Mouse (Mus musculus): ENCODE measurements at regions not wholly inside any gene's neighbourhood (a gene's known extent, or its start where the extent isn't known, plus 50 kb on each side); places are given as distances from the start of the nearest gene placed in this dataset.

DNA sequence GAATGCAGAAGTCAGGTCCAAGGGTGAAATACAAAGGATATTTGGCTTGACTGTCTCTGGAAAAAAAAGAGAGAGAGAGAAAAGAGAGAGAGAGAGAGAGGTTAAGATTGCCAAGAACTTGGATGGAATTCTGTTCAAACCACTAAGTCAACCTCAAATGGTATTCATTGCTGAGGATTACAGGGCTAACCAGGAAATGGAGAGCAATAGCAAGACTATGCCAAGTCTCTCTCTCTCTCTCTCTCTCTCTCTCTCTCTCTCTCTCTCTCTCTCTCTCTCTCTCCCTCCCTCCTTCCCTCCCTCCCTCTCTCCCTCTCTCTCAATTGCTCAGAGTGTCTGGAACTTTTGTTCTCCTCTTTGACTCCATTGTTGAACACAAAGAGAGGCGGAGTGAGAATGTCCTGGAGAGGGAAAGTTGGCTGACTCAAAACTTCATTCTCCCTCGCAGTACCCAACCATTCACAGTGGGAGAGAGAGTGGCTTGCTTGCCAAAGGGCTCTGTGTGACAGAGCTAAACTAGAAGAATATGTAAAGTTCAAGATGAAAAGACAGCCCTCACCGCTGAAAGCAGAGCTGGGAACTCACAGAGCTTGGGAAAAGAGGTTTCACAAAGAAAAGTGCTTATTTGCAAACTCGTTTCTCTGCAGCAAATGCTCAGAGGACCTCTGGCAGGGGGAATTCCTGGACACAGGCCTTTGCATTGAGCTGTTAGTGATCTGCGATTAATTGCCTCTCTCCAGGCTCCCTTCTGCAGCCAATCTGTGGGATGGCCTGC, 487.1 kb upstream of the Cdh11 start:
- no peak for DNase-seq

GRCm38 (mm10) chr8:103273476-103273875, 488.0 kb upstream of the Cdh11 start:
- DNase-seq, result no peak

DNA sequence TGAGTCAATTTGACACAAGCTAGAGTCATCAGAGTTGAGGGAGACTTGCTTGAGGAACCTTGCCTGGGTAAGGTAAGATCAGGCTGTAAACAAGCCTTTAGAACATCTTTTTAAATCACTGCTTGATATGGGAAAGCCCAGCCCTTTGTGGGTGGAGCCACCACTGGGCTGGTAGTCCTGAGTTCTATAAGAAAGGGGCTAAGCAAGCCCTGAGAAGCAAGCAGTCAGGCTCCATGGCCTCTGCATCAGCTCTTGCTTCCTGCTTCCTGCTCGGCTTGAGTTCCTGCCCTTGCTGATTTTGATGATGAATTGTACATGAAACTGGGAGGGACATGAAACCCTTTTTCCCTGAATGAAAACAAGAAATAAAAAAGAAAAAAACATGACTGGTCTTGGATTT, 496.4 kb upstream of the Cdh11 start:
- DNase-seq, result no peak

GRCm38 (mm10) chr8:103288561-103288974, 503.1 kb upstream of the Cdh11 start:
- no peak for DNase-seq

DNA sequence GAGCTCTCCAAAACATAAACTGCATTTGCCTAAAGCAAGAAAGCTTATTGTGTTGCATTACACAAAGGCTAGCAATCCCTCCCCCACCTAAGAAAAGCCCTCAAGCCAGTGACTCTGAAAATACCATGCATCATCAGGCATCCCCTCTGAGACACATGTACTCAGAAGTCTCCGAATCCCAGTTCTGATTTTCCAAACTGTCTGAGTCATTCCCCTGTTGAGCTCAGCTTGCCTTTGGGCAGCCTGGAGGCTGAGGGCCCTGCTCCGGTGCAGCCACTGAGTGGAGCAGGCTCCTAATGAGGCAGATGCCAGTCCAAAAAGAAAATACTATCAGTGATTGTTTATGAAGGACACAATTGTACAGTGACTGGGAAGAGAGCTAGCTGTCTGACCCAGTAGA, 507.5 kb upstream of the Cdh11 start:
- no peak for DNase-seq

DNA sequence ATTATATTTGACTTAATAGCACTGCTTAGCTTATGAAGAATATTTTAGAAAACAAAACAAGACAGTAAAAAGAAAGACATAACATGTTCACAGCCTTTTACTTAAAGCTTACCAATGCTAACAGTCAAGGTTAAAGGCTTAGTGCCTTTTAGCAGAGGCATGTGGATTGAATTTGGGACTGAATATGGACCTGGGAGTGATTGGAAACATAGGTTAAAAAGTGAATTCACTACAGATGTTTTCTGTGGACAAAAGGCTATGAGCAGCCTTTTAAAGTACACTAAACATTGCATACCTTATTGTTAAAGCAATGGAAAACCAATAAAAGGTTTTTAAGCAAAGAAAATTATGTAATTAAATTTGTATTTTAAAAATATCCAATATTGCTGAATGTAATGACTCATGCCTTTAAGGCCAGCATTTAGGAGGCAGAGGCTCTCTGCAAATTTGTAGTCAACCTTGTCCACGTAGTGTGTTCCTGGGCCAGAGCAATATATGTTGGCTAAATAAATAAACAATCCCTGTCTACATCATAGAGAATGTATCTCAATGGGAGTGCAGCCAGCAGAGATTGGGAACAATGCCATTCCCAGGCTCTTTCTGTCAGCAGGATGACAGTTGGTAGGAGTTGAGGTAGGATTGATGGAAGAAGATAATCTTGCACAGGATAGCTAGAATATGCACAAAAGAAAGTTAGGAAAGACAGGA, 521.2 kb upstream of the Cdh11 start:
- DNase-seq, result no peak

- no peak for DNase-seq
Measured at GRCm38 (mm10) chr8:103313576-103313975, 528.1 kb upstream of the Cdh11 start.

DNA sequence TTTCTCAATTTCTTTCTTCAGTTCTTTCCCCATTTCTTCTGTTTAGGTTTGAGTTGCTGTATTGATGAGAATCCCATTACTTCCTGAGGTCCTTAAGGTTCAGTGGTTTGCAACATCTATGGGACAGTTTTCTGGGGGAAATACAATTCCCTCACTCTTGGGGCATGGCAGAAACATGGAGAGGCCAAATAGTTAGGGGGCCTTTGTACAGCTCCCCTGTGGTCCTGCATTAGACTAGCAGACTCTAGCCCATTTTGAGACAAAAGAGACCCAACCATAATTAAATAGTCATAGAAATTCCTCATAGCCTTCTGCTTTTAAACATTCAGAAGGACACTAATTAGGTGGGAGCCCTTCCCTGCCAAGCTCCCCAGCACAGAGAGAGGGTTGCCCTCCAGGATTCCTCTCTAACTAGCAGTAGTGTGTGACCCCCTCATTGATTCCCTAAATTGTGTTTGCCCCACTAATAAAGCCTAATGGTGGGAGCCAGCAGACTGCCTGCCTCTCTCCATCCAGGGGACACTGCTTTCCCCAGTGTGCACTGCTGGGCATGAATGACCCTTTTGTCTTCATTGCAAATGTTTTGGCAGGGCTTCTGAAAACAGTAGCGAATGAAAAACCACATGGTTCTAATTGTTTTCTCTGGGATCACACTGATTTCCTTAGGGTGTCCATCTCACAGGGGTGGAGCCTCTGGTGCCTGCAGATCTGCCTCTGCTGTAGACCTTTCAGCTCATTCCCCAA, 529.0 kb upstream of the Cdh11 start:
- DNase-seq, result no peak

GRCm38 (mm10) chr8:103315742-103316141, 530.3 kb upstream of the Cdh11 start:
- no peak for DNase-seq

GRCm38 (mm10) chr8:103316691-103317091, 531.2 kb upstream of the Cdh11 start:
- no peak for DNase-seq

GRCm38 (mm10) chr8:103317149-103317725, 531.8 kb upstream of the Cdh11 start:
- DNase-seq, result no peak

DNA sequence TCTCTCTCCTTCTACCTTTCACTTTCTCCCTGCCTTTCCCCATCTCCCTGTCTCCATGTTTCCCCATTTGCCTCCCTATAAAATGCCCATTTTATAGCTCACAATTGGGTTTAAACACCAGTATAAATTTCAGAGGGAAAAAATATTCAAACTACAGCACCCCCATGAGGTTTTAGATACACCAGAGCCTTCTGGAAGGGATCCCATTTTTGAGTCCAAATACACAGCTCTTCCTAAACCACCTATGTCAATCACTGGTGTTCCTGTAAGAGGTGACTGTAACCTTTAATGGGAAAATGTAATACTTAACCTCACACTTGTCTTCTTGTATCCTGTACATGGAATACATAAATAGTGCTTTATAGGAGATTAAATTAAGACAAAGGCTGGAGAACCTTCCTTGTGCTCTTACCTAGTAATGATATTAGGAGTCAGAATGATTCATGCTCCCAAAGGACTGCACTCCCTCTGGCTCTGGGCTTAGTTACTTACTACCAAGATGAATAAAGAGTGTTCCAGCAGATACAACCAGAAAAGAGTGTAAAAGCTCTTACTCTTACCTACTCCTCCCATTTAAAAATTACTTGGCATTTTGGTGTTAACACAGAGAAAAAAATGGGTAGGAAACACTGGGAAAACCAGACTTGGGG, 538.7 kb upstream of the Cdh11 start:
- no peak for DNase-seq

DNA sequence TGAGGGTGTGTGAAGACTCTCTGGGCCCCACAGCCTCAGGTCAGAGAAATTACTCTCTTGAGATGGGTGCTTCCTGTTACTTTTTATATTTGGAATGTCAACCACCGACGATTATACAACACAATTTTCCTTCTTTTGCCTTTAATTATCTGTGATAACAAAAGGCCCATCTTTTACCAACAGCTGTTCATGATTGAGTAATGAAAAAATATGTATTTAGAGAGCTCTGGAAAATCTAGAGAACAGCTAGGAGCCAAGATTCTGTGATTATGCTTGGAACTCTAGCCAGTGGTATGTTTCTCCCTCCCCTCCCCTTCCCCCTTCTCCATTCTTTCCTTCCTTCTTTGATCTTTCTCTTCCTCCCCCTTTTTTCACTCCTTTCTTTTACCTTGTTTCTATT, 546.0 kb upstream of the Cdh11 start:
- no peak for DNase-seq

DNA sequence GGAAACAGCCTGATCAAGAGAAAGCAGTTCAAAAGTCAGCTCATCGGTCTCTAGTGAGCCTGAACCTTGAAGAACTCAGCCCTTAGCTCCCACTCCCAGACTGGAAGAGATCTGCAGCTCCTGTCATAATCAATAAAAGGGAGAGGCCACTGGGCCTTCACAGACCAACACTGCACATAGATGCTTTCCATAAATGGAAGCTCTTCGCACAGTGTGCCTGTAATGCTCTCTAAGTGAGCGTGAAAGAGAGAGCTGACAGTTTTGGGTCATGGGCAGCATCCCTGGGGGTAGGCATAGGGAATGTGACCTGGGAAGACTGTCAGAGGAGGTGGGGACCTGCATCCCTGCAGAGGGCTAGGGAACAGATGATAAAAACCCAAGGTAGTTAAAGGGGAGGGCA, 551.9 kb upstream of the Cdh11 start:
- no peak for DNase-seq

- DNase-seq, result no peak
Measured at GRCm38 (mm10) chr8:103339042-103339441, 553.6 kb upstream of the Cdh11 start.

DNA sequence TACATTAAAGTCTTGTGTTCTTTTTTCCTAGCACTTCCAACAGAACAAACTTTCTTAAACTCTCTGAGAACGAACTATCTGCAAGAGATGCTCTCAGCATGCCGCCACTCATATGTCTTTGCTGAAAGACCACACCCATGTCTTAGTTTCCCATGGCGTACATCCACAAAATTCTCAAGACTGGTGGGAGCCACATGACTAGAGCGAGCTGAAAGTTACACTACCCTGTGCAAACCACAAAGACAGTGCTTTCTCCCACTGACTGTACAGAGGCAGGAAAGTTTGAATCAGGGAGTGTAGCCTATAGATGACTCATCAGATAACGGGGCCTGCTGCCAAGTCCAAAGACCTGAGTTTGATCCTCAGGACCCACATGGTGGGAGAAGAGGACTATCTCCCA, 554.5 kb upstream of the Cdh11 start:
- no peak for DNase-seq

DNA sequence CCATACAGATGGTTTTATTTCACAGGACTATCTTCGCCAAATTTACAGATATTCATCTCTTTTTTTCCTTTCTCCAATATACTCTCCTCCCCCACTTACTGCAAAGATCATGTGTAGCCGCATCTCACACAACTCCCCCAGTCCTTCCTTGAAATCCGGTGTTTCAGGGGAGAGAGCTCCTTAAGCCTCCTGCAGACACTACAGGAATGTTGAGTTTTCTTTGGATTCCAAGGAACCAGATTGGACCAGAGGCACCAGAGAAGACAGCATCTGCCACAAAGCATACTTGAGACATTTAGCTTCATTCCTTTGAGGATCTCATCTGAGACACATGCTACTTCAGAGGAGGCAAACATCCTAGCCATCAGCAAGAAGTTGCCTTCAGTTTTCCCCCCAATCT, 558.4 kb upstream of the Cdh11 start:
- no peak for DNase-seq

GRCm38 (mm10) chr8:103344871-103345270, 559.4 kb upstream of the Cdh11 start:
- DNase-seq, result no peak

- no peak for DNase-seq
Measured at GRCm38 (mm10) chr8:103347158-103347871, 561.9 kb upstream of the Cdh11 start.

- DNase-seq, result no peak
Measured at GRCm38 (mm10) chr8:103361713-103362112, 576.3 kb upstream of the Cdh11 start.

GRCm38 (mm10) chr8:103370394-103370793, 585.0 kb upstream of the Cdh11 start:
- no peak for DNase-seq

DNA sequence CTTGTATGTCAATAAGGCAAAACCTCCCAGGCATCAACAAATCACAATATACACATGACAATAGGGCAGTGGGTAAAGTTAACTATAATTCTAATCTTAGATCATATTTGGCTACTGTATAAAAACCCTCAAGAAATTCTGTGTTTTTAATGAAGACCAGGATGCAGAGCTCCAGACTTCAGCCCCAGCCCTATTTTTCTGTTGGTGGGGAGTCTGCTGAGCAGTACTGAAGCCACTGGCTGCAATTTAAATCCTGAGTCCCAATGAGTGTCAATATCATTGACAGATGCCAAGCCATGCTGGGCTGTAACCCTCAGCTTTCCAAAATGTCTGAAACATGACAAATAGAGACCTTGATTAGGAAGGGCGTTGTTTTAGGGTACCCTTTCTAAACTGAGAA, 587.6 kb upstream of the Cdh11 start:
- DNase-seq, result no peak

Measured in thymus, postnatal 4 days (tissue).